Mouse (Mus musculus) spleen, adult 2 months (tissue): ENCODE measurements at regions not wholly inside any gene's neighbourhood (a gene's known extent, or its start where the extent isn't known, plus 50 kb on each side); places are given as distances from the start of the nearest gene placed in this dataset.

ENCODE experiments used
- DNase-seq, 2 experiments: peaks; one replicate each; pipeline versions ENCODE4 v3.0.0 to v3.0.0-alpha.2; 2012 to 2021; ENCODE audit warnings: low spot score in 2 of 2, low read depth in 1 of 2
- H3K27ac ChIP-seq: fragments of 200-500 bp; 2 replicates; pipeline ENCODE4 v1.5.1; 2012; ENCODE audit warnings: low read length, inconsistent platforms; ENCODE audit not compliant: insufficient read depth
- H3K27me3 ChIP-seq: fragments of 200-500 bp; 2 replicates; pipeline ENCODE4 v1.6.1; 2012; ENCODE audit warnings: mild to moderate bottlenecking, moderate library complexity, low read length, inconsistent platforms; ENCODE audit not compliant: control insufficient read depth, insufficient read depth
- H3K36me3 ChIP-seq: fragments of 200-500 bp; 2 replicates; pipeline ENCODE4 v1.6.1; 2012; ENCODE audit warnings: mild to moderate bottlenecking, low read length, inconsistent platforms; ENCODE audit not compliant: control insufficient read depth, insufficient read depth
- H3K4me1 ChIP-seq: fragments of 200-500 bp; 2 replicates; pipeline ENCODE4 v1.6.1; 2011; ENCODE audit warnings: inconsistent platforms; ENCODE audit not compliant: control insufficient read depth, insufficient read depth, insufficient read length
- H3K4me3 ChIP-seq: fragments of 200-500 bp; 2 replicates; pipeline ENCODE4 v1.5.1; 2011; ENCODE audit warnings: mild to moderate bottlenecking, inconsistent platforms; ENCODE audit not compliant: insufficient read depth, insufficient read length; ENCODE audit errors: extremely low read depth
- CTCF ChIP-seq: fragments of 200-500 bp; IDR thresholded peaks from 2 replicates; pipeline ENCODE4 v1.5.1; 2011; ENCODE audit warnings: mild to moderate bottlenecking, inconsistent platforms; ENCODE audit not compliant: insufficient read depth, insufficient read length, insufficient replicate concordance; ENCODE audit errors: extremely low read depth
- POLR2A ChIP-seq: fragments of 200-500 bp; IDR thresholded peaks from 2 replicates; pipeline ENCODE4 v1.6.1; 2011; ENCODE audit warnings: low read depth, low read length, inconsistent platforms
- WGBS: fragments of 180-500 bp; shearing (Covaris S2); methylation state at CpG from one replicate; pipeline ENCODE4 v1.1.7; 2018; 5-methylcytosine and 5-hydroxymethylcytosine counted together

DNA sequence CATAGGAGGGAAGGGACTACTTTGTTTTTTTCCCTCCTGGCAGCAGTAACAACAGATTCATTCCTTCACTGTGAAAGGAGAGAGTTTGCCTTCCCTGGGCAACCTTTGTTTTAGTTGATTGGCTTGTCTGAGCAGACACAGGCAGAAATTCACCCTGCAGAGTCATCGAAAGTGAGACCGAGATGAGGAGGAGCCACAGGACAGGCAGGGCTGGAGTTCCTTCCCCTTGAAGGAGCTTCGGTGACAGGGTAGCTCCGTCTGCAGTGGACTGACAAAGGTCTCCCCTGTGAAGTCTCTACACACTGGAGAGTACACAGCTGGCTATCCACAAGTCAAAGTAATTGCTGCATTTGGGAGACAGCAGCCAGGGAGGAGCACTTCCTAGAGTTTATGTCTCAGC, 261.9 kb upstream of the Arglu1 start:
- Histone ChIP-seq H3K27me3 (no peaks in the 10 kb centered on the region), H3K36me3 (no peaks in the 10 kb centered on the region), H3K4me1 (no peaks in the 10 kb centered on the region), H3K27ac (no peak overlapping the region), H3K4me3 (no peak overlapping the region)
- no peak for DNase-seq
- TF ChIP-seq POLR2A (no peak), CTCF (no peak)
- WGBS = 10% methylated on average over 4 of the region's 4 CpGs

DNA sequence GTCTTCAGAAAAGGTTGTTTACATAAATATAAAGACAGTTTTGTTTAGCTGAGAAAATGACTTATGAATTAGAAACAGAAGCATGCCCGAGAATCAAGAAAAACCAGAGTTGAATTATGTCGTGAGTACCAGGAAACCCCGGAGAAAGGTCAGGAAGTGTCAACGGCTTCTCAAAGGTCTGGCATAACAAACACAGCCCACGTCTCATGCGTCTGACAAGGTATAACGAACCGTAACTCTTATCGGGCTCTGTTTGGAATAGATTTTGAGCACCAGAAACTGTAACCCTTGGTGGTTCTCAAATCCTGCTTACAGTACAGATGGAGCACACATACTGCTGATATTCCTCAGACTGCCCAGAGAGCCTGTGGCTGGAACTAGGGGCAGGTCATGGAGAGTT, 260.9 kb upstream of the Arglu1 start:
- TF ChIP-seq POLR2A (no peak), CTCF (no peak)
- H3K36me3 ChIP-seq = no peaks in the 10 kb centered on the region
- no peak overlapping the region for H3K4me3 ChIP-seq
- no peaks in the 10 kb centered on the region for H3K27me3 ChIP-seq
- no peak overlapping the region for H3K27ac ChIP-seq
- no peaks in the 10 kb centered on the region for H3K4me1 ChIP-seq
- 17% methylated on average over 9 of the region's 9 CpGs for WGBS
- no peak for DNase-seq

DNA sequence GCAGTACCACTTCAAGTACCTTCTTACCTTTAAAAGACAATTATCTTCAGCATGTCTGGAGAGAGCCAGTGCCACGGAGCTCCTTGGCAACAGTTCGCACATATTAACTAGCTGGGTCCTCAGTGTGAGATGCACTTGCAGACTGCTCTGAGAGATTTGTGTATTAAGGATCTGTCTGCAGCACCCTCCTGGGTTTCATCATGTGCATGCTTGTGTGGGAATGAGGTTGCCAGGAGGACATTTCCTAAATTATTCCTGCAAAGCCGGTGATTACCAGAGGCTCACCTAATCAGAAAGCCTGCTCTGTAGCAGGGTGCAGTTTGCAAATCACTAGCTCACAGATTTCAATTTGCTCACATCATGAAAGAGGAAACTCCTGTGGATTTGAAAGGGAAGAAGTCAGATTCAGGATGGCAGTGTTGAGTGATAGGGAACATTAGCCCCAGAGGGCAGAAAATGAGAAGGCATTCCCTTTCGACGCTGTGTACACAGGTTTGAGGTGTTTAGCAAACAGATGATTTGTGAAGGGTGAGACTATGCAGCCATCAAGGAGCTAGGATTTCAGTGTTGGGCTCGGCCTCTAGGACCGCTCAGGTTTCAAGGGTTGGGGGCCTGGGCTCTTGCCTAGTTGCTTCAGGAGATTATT, 257.3 kb upstream of the Arglu1 start:
- TF ChIP-seq CTCF = no peak
- no peak for TF ChIP-seq POLR2A
- Histone ChIP-seq H3K27ac (no peak overlapping the region), H3K4me3 (no peak overlapping the region), H3K4me1 (no peaks in the 10 kb centered on the region), H3K27me3 (no peaks in the 10 kb centered on the region), H3K36me3 (no peaks in the 10 kb centered on the region)
- 82% methylated on average over 7 of the region's 7 CpGs for WGBS
- DNase-seq = no peak

DNA sequence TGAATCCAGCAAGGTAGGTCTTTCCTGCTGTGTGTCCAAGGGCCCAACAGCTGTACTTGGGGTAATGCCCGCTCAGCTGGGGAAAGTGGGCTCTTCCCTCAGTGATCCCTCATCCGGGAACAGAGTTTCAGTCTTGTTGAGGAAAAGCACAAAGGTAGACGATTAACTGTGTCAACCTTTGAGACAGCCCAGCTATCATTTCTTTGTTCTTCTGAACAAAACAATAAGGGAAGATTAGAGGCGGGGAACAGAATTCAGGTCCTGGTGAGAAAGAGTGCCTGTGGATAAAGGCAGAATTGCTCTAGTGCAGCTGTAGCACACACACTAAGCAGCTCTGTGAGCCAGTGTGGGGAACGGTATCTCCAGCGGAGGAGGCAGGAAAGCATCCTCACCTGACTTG, 252.7 kb upstream of the Arglu1 start:
- 92% methylated on average over 6 of the region's 6 CpGs for WGBS
- TF ChIP-seq CTCF (no peak), POLR2A (no peak)

DNA sequence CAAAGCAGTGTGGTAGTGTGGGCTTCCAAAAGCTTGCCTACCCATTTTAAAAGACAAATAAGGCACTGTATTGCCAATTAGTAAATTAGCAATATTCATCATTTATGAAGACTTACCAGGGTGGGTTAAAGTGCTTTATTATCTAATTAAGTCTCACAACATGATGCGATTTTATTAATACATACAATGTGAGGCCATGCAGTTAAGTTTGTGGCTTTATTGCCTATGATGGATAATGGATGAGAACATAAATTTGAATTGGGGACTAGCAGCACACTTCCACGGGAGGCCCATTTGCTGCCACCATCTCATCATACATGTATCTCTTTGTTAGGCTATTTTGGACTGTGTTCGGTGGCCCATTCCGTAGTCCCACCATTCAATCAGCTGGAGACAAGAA, 250.6 kb upstream of the Arglu1 start:
- H3K27ac ChIP-seq = no peak overlapping the region
- no peak for TF ChIP-seq POLR2A
- TF ChIP-seq CTCF = no peak
- no peaks in the 10 kb centered on the region for H3K27me3 ChIP-seq
- H3K4me3 ChIP-seq = no peak overlapping the region
- no peak for DNase-seq
- H3K36me3 ChIP-seq = no peaks in the 10 kb centered on the region
- WGBS = 92% methylated on average over 4 of the region's 4 CpGs
- H3K4me1 ChIP-seq = no peaks in the 10 kb centered on the region

More for the DNA sequence above, 252.7 kb upstream of the Arglu1 start:
- H3K4me1 ChIP-seq = no peaks in the 10 kb centered on the region
- no peaks in the 10 kb centered on the region for H3K36me3 ChIP-seq
- H3K27me3 ChIP-seq = no peaks in the 10 kb centered on the region
- DNase-seq = no peak
- no peak overlapping the region for H3K27ac ChIP-seq
- no peak overlapping the region for H3K4me3 ChIP-seq

DNA sequence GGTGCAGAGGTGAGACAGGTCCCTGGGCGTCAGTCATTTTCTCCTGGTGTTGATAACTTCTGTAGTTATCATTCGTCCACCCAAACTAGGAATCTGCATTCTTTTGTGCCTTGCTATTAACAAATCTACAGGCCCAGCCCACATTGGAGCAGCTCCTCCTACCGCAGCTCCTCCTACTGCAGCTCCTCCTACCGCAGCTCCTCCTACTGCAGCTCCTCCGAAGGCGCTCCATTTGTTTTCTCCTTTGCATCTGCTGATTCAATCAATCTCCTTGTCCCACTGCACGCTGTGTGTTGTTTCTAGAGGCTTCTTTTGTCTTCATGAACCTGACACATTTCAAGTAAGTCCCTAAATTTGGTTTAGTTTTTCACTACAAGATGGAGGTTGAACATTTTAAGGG, 248.2 kb upstream of the Arglu1 start:
- Histone ChIP-seq H3K27ac (no peak overlapping the region), H3K4me3 (no peak overlapping the region), H3K27me3 (no peaks in the 10 kb centered on the region), H3K4me1 (no peaks in the 10 kb centered on the region), H3K36me3 (no peaks in the 10 kb centered on the region)
- 88% methylated on average over 7 of the region's 7 CpGs for WGBS
- no peak for TF ChIP-seq POLR2A
- TF ChIP-seq CTCF = no peak
- no peak for DNase-seq

DNA sequence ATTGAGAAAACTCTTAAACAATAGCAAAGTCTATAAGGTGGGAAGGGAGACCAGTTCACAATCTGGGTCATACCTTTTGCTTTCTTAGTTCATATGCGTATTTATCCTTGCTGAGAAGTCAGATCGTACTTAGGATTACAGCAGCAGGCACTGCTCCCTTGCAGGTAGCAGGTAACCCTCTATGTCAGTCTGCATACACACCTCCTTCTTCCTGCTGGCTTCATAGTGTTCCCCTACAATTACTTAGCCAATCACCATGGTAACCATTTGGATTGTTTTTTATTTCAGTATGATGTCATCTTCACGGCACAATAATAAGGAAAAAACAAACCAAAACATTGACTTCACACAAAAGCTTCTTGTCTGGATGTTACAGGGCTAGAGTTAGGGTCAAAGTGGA, 242.1 kb upstream of the Arglu1 start:
- no peaks in the 10 kb centered on the region for H3K36me3 ChIP-seq
- no peak overlapping the region for H3K27ac ChIP-seq
- TF ChIP-seq POLR2A = no peak
- no peak for TF ChIP-seq CTCF
- no peaks in the 10 kb centered on the region for H3K27me3 ChIP-seq
- no peak for DNase-seq
- no peaks in the 10 kb centered on the region for H3K4me1 ChIP-seq
- 88% methylated on average over 3 of the region's 3 CpGs for WGBS
- H3K4me3 ChIP-seq = no peak overlapping the region
